Mouse (Mus musculus) heart, embryonic 10.5 days (tissue): ENCODE data around the gene Eea1. TPM values are rescaled to one million over a fixed set of nuclear protein-coding genes. Genes with fewer than 3 reads are reported as not detected.

ENCODE experiments used
- DNase-seq: peaks from one replicate; pipeline ENCODE4 v3.0.0-alpha.2; 2017; ENCODE audit warnings: low spot score
- H3K27ac ChIP-seq: fragments of 300-500 bp; sonication (generic); 2 replicates; pipeline ENCODE4 v1.5.1; 2016; ENCODE audit warnings: mild to moderate bottlenecking
- H3K27me3 ChIP-seq: fragments of 300-500 bp; sonication (generic); 2 replicates; pipeline ENCODE4 v1.6.1; 2016; ENCODE audit warnings: mild to moderate bottlenecking; ENCODE audit not compliant: poor library complexity, insufficient read depth, severe bottlenecking
- H3K36me3 ChIP-seq: fragments of 300-500 bp; sonication (generic); 2 replicates; pipeline ENCODE4 v1.6.1; 2016; ENCODE audit warnings: mild to moderate bottlenecking, moderate library complexity
- H3K4me1 ChIP-seq: fragments of 300-500 bp; sonication (generic); 2 replicates; pipeline ENCODE4 v1.6.1; 2016; ENCODE audit warnings: mild to moderate bottlenecking
- H3K4me3 ChIP-seq: fragments of 300-500 bp; sonication (generic); 2 replicates; pipeline ENCODE4 v1.5.1; 2016; ENCODE audit warnings: mild to moderate bottlenecking, moderate library complexity
- H3K9me3 ChIP-seq: fragments of 300-500 bp; sonication (generic); 2 replicates; pipeline ENCODE4 v1.6.1; 2016; ENCODE audit warnings: mild to moderate bottlenecking, moderate library complexity
- WGBS: fragments of 180-500 bp; shearing (Covaris S2); methylation state at CpG from one replicate; pipeline ENCODE4 v1.1.7; 2016; 5-methylcytosine and 5-hydroxymethylcytosine counted together
- polyA plus RNA-seq: library from polyadenylated mRNA; unstranded; fragments of >200 nt; fragmentation: Nextera tagmentation; extraction: Ambion mirVana; gene quantifications from 2 replicates; pipeline ENCODE4 v1.2.1, GENCODE M21; 2016

Eea1 gene
- polyA plus RNA-seq, 1 experiment from 2014 or later, result 13.2 TPM

- H3K4me3 ChIP-seq, result no peak overlapping the region
- H3K27ac ChIP-seq, result no peak overlapping the region
- H3K36me3 ChIP-seq, result no peaks in the 10 kb centered on the region
- no peak for DNase-seq
- no peaks in the 10 kb centered on the region for H3K27me3 ChIP-seq
- peaks cover 10% of the 10 kb centered on the region for H3K4me1 ChIP-seq
- WGBS, result 82% methylated on average over 1 of the region's 1 CpGs
- no peaks in the 10 kb centered on the region for H3K9me3 ChIP-seq
Measured at GRCm38 (mm10) chr10:95964679-95965078, 24.2 kb downstream of the Eea1 start.

DNA sequence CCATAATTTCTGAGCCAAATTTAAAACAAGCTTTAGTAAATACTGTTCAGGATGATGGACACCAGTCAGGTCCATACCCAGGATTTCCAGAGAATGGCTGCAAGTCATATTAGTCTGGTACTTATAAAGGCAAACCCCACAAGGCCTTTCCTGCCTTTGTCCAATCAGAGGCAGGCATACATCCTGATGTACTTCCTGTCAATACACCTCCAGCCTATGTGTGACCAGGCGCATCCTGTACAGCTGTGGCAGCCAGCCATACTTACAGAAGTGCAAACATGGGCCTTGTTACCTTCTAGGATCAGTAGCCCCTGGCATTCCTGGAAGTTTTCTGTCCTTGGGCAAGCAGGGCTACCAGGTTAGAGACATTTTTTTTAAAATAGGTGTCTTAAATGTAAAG, 29.2 kb downstream of the Eea1 start:
- WGBS, result 95% methylated on average over 1 of the region's 1 CpGs
- H3K4me3 ChIP-seq, result no peak overlapping the region
- no peaks in the 10 kb centered on the region for H3K27me3 ChIP-seq
- no peak for DNase-seq
- H3K9me3 ChIP-seq, result no peaks in the 10 kb centered on the region
- H3K27ac ChIP-seq, result peak overlapping the region; percentile 48; the same call in 1 of the 2 replicates
- H3K36me3 ChIP-seq, result no peaks in the 10 kb centered on the region
- peaks cover 22% of the 10 kb centered on the region for H3K4me1 ChIP-seq

DNA sequence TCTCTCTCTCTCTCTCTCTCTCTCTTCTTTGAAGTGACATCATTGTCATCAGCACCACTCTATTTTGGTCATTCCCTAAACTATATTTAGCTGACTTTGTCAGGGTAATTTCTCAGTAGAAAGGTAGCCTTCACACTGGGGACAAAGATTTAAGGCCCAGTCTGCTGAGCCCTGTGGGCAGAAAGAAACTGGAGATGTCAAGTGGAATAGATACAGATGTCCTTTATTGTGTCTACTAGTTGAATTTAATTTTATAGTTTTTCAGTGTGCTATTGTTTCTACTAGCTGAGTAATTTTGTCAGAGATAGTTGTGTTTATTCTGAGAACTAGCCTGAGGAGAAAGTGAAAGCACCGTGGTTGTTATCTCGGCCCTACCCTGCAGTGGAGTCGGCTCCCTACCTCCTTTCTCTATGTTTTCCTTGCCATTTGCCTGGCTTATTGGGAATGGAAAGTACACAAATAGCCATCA, 30.3 kb downstream of the Eea1 start:
- H3K27ac ChIP-seq, result peak overlapping the region; percentile 48; the same call in 1 of the 2 replicates
- H3K4me1 ChIP-seq, result peaks cover 22% of the 10 kb centered on the region
- H3K4me3 ChIP-seq, result peak overlapping the region; percentile 39
- H3K36me3 ChIP-seq, result peaks cover 9% of the 10 kb centered on the region
- no peaks in the 10 kb centered on the region for H3K27me3 ChIP-seq
- DNase-seq, result no peak
- H3K9me3 ChIP-seq, result no peaks in the 10 kb centered on the region
- 17% methylated on average over 3 of the region's 3 CpGs for WGBS

- DNase-seq, result no peak
- Histone ChIP-seq H3K27ac (peak overlapping the region; percentile 48; the same call in 1 of the 2 replicates), H3K9me3 (no peaks in the 10 kb centered on the region), H3K36me3 (peaks cover 13% of the 10 kb centered on the region), H3K27me3 (no peaks in the 10 kb centered on the region), H3K4me3 (peak overlapping the region; percentile 39; the same call in 1 of the 2 replicates), H3K4me1 (peaks cover 22% of the 10 kb centered on the region)
- 73% methylated on average over 4 of the region's 4 CpGs for WGBS
Measured at GRCm38 (mm10) chr10:95971341-95971740, 30.9 kb downstream of the Eea1 start.

- 88% methylated on average over 3 of the region's 3 CpGs for WGBS
Measured at GRCm38 (mm10) chr10:95971942-95972341, 31.5 kb downstream of the Eea1 start.

DNA sequence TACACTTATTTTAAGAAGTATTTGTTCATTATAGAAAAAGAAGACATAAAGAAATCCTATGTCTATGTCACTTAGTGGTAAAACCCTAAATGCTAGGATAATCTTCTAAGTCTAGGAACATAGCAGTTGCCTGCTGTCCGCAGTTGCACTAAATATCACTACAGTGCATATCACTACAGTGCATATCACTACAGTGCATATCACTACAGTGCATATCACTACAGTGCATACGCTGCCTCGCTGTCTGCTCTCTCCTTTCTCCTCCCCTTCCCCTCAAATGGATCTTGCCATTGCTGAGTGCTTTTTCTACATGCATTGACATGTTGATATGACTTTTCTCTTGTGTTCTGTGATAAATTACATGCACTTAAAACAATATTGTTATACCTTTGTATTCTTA, 34.0 kb downstream of the Eea1 start:
- WGBS, result 87% methylated on average over 3 of the region's 3 CpGs
- Histone ChIP-seq H3K4me3 (no peak overlapping the region), H3K4me1 (peaks cover 13% of the 10 kb centered on the region), H3K9me3 (no peaks in the 10 kb centered on the region), H3K36me3 (peaks cover 16% of the 10 kb centered on the region), H3K27ac (no peak overlapping the region), H3K27me3 (no peaks in the 10 kb centered on the region)
- no peak for DNase-seq

More at GRCm38 (mm10) chr10:95971942-95972341, 31.5 kb downstream of the Eea1 start:
- H3K27ac ChIP-seq, result no peak overlapping the region
- peaks cover 21% of the 10 kb centered on the region for H3K4me1 ChIP-seq
- no peaks in the 10 kb centered on the region for H3K9me3 ChIP-seq
- peaks cover 15% of the 10 kb centered on the region for H3K36me3 ChIP-seq
- no peak overlapping the region for H3K4me3 ChIP-seq
- DNase-seq, result no peak
- H3K27me3 ChIP-seq, result no peaks in the 10 kb centered on the region

- Histone ChIP-seq H3K4me3 (no peak overlapping the region), H3K4me1 (no peaks in the 10 kb centered on the region), H3K27me3 (no peaks in the 10 kb centered on the region), H3K36me3 (peaks cover 16% of the 10 kb centered on the region), H3K9me3 (no peaks in the 10 kb centered on the region), H3K27ac (no peak overlapping the region)
- WGBS, result 87% methylated on average over 2 of the region's 2 CpGs
- DNase-seq, result no peak
Measured at GRCm38 (mm10) chr10:95976798-95977197, 36.3 kb downstream of the Eea1 start.

- DNase-seq, result no peak
- no peak overlapping the region for H3K4me3 ChIP-seq
- WGBS, result 98% methylated on average over 1 of the region's 1 CpGs
- H3K9me3 ChIP-seq, result no peaks in the 10 kb centered on the region
- no peaks in the 10 kb centered on the region for H3K36me3 ChIP-seq
- H3K27ac ChIP-seq, result no peak overlapping the region
- H3K27me3 ChIP-seq, result no peaks in the 10 kb centered on the region
- H3K4me1 ChIP-seq, result no peaks in the 10 kb centered on the region
Measured at GRCm38 (mm10) chr10:95989731-95990130, 49.3 kb downstream of the Eea1 start.

GRCm38 (mm10) chr10:95991176-95991575, 50.7 kb downstream of the Eea1 start:
- Histone ChIP-seq H3K27ac (no peak overlapping the region), H3K4me1 (no peaks in the 10 kb centered on the region), H3K9me3 (no peaks in the 10 kb centered on the region), H3K36me3 (no peaks in the 10 kb centered on the region), H3K27me3 (no peaks in the 10 kb centered on the region), H3K4me3 (no peak overlapping the region)
- no peak for DNase-seq
- WGBS, result 89% methylated on average over 1 of the region's 1 CpGs

- H3K4me3 ChIP-seq, result no peak overlapping the region
- no peaks in the 10 kb centered on the region for H3K27me3 ChIP-seq
- no peak overlapping the region for H3K27ac ChIP-seq
- H3K9me3 ChIP-seq, result no peaks in the 10 kb centered on the region
- no peaks in the 10 kb centered on the region for H3K4me1 ChIP-seq
- WGBS, result 65% methylated on average over 5 of the region's 5 CpGs
- no peak for DNase-seq
- H3K36me3 ChIP-seq, result peaks cover 6% of the 10 kb centered on the region; the same call in 1 of the 2 replicates
Measured at GRCm38 (mm10) chr10:96000904-96001303, 60.5 kb downstream of the Eea1 start.

DNA sequence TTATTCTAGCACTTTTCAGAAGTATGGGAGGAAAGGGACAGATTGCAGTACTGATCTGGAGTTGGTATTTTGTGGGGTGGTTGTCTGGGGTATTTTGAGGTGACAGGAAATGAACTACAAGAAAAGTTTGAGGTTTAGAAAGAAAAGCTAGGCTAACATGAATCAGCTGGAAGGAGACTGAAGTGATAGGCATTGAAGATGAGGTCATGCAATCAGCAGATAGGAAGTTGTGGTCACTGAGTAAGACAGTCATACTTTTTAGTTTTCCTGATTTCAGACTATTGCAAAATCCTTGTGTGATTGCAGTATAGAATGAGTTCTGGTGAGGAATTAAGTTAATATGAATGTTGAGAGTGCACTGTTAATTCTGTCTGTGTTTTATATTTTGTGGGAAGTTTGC, 75.3 kb downstream of the Eea1 start:
- Histone ChIP-seq H3K4me3 (no peak overlapping the region), H3K27me3 (no peaks in the 10 kb centered on the region), H3K9me3 (no peaks in the 10 kb centered on the region), H3K27ac (no peak overlapping the region), H3K36me3 (peaks cover 54% of the 10 kb centered on the region), H3K4me1 (no peaks in the 10 kb centered on the region)
- DNase-seq, result no peak

GRCm38 (mm10) chr10:96017418-96017817, 77.0 kb downstream of the Eea1 start:
- H3K4me1 ChIP-seq, result no peaks in the 10 kb centered on the region
- no peak overlapping the region for H3K27ac ChIP-seq
- 76% methylated on average over 2 of the region's 2 CpGs for WGBS
- H3K36me3 ChIP-seq, result peaks cover 39% of the 10 kb centered on the region
- no peaks in the 10 kb centered on the region for H3K27me3 ChIP-seq
- DNase-seq, result no peak
- no peaks in the 10 kb centered on the region for H3K9me3 ChIP-seq
- H3K4me3 ChIP-seq, result no peak overlapping the region

DNA sequence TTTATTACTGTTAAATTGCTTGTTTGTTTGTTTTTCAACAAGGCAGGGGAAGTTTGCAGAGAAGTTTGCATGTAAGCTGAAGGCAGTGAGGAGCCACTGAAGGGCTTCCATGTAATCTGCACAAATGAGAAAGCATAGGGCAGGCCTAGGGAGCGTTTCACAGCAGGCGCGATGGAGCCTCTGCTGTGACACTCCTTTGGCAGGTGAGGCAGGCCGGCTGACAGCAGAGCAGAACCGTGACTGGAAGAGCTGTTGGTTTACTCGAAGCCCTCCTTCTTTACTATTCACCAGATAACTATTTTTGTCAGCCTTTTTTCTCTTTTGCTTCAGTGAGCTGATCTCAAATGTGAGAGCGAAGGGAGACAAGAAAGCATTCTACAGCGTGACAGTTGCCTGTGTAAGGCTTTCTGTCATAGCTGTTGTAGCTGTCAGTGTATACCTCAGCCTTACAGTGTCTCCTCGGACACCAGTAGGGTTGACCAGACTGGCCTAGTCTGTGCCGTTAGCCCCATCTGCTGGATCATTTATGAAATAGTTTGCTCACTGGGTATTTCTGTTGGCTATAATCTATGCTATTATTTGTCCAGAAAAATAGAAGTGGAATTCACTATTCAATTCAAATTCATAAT, 93.0 kb downstream of the Eea1 start:
- Histone ChIP-seq H3K4me1 (no peaks in the 10 kb centered on the region), H3K36me3 (peaks cover 7% of the 10 kb centered on the region; the same call in 1 of the 2 replicates), H3K27me3 (no peaks in the 10 kb centered on the region), H3K9me3 (no peaks in the 10 kb centered on the region), H3K27ac (no peak overlapping the region), H3K4me3 (no peak overlapping the region)
- WGBS, result 41% methylated on average over 10 of the region's 10 CpGs
- no peak for DNase-seq

DNA sequence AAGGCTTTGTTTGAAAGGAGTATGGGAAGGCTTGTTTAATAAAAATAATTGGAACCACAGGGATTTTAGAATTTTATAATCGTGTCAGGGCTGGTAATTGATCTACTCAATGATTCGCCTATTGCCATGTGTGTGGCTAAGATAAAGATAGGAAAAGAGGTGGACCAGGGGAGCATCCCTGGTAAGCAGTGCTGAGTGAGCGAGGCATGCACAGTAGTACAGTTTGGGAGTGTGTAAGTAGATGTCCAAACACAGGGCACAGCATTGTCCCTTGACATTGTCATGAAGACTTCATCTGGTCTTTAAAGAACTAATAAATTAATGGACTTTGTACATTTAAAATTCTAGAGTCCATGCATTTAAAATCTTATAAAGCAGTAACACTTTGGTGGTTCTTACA, 93.7 kb downstream of the Eea1 start:
- Histone ChIP-seq H3K4me3 (no peak overlapping the region), H3K4me1 (no peaks in the 10 kb centered on the region), H3K9me3 (no peaks in the 10 kb centered on the region), H3K27me3 (no peaks in the 10 kb centered on the region), H3K36me3 (peaks cover 12% of the 10 kb centered on the region; the same call in 1 of the 2 replicates), H3K27ac (no peak overlapping the region)
- WGBS, result 70% methylated on average over 3 of the region's 3 CpGs
- no peak for DNase-seq
